Mouse (Mus musculus): ENCODE results near the gene Mcoln2. TPM values are rescaled to one million over a fixed set of nuclear protein-coding genes. Genes with fewer than 3 reads are reported as not detected.
"Not testable (repeated sequence)": the region's sequence is repeated elsewhere in the genome, so short reads cannot be mapped to it uniquely, and the experiment has no call there.

Gene Mcoln2
- total RNA-seq, 2 experiments from 2014 or later: 0.42 TPM; not detected in 1

DNA sequence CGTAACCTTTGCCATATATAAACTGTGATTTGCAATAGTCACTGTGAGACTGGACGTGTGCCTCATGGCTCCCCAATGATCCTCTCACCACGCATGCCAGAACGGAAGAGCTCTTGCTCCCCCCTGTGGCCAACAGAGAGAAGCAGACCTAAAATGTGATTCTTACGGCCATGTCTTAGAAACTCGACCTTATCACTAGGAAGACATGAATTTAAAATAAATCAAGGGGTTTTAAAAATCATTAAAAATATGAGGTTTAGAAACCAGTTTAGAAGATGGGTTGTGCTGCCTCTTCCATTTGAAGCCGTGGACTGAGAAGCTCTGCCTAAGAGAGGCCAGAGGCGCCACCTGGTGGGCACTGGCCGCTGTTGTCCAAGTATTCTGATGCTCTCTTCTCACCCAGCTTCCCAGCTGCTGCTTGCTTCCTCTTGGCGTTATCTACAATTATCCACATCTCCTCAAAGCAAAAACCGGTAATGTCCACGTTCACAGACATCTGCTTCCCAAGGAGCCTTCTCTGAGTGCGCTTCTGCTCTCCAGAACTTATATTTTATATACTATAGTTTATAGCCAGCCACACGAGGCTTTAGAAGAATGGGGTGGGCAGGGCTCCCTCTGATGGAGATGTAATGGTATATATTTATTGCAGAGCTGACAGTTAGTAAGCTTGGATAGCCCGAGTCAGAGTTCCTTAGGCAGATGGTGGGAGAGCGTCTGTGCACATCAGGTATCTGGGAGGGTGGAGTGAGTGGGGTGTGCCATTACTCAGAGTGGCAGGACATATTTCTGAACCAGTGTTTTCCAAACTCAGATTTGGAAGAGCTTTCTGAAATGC lies 28.3 kb downstream of the Mcoln2 start:
- DNase-seq (ENCODE audit: low spot score): peak; percentile 8
- intact Hi-C loops (cut with DNase I): loop anchor here (1.0 to 10.0 kb wide), 3 partner anchors 73 to 237 kb away; partner anchors contain the start of gene Wdr63

DNA sequence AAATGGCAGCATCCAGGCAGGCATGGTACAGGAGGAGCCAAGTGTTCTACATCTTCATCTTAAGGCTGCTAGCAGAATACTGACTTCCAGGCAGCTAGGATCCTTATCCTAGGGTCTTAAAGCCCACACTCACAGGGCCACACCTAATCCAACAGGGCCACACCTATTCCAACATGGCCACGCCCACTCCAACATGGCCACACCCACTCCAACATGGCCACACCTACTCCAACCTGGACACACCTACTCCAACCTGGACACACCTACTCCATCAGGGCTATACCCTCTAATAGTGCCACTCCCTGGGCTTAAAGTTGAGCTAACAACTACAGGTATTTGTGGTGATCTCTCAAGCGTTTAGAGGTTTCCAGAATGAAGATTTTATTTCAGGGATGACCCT lies 30.7 kb downstream of the Mcoln2 start:
- intact Hi-C loops (cut with DNase I): loop anchor here (10.0 kb wide), 1 partner anchor 734 kb away; no protein-coding TSS in a partner anchor
- DNase-seq (ENCODE audit: low spot score): no peak

DNA sequence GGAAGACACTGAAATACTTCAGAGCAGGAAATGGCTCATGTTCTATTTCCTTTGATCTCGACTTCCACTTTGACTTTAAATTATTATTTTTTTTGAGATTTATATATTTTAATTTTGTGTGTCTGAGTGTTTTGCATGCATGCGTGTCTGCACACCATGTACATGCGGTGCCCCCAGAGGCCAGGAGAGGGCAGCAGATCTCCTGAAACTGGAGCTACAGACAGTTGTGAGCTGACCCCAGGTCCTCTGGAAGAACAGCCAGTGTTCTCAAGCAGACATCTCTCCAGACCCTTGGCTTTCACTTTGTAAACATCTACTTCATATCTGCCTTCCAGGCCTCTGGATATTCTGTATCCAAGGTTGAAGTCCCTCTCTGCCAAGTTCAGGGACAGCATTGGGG lies 31.4 kb downstream of the Mcoln2 start:
- DNase-seq (ENCODE audit: low spot score): no peak
- intact Hi-C loops (cut with DNase I): loop anchor here (10.0 kb wide), 1 partner anchor 734 kb away; no protein-coding TSS in a partner anchor

DNA sequence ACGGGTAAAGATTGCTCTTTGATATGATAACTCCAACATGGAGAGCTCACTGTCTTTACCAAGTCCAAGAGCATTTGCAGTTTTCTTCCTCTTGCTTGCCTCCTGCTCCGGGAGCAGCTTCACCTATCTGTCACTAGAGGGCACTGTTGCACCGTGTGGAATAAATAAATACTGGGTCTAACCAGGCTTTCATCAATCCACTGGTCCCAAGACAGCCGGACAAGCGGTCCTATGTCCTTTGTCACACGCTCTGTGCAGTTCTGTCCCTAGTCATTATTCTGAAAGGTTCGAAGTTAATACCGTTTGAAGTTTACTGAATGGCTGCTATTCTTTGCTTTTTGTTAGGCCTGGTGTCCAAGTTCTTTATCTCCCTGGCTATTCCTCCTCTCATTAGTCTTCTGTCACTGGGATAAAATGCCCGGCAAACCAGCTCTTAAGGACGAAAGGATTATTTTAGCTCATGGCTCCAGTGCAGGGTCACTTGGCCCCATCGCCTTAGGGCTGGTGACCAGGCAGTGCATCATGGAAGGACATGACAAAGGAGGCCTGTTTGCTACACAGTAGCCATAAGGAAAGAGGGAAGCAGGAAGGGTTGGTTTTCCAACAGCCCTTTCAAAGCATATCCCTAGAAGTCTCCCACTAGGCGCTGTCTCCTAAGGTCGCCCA lies 35.5 kb downstream of the Mcoln2 start:
- peak; percentile 28 for DNase-seq (ENCODE audit: low spot score)
- intact Hi-C loops (cut with DNase I): loop anchor here (2.0 to 10.0 kb wide), 4 partner anchors 142 to 762 kb away; no protein-coding TSS in a partner anchor

DNA sequence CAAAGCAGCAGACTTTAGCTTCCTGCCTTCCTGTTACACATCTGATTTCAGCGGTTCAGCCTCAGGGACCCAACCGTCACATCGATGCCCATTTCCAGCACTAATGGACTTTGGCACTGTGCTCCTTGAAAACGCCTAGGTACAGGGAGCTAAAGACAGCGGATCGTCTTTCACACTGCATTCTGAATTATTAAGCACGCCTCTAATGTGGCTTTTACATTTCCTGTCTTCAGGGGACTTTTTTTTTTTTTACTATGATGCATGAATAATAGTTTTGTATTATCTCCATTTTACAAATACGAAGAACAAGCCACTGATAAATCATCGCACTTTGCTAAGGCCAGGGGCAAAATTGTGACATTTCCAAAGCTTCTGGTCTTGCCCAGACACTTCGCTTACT lies 36.4 kb downstream of the Mcoln2 start:
- intact Hi-C loops (cut with DNase I): loop anchor here (5.0 to 10.0 kb wide), 3 partner anchors 141 to 761 kb away; no protein-coding TSS in a partner anchor
- no peak for DNase-seq (ENCODE audit: low spot score)

DNA sequence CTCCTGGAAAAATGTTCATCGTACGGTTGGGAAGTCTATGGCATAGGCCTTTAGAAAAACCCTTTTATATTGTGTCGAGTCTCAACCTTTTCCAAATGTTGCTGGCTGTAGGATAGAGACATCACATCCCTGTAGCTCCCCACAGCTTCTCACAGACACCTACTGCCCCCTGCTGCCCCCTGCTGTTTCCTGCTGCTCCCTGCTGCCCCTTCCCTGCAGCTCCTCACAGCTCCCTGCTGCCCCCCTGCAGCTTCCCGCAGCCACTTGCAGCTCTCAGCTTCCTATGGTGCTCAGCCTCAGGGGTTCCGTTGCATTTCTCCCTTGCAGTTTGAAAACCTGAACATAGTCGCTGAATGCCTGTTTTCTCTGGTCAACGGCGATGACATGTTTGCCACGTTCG lies 40.3 kb downstream of the Mcoln2 start:
- no peak for DNase-seq (ENCODE audit: low spot score)
- intact Hi-C loops (cut with DNase I): loop anchor here (5.0 to 10.0 kb wide), 3 partner anchors 137 to 757 kb away; no protein-coding TSS in a partner anchor

DNA sequence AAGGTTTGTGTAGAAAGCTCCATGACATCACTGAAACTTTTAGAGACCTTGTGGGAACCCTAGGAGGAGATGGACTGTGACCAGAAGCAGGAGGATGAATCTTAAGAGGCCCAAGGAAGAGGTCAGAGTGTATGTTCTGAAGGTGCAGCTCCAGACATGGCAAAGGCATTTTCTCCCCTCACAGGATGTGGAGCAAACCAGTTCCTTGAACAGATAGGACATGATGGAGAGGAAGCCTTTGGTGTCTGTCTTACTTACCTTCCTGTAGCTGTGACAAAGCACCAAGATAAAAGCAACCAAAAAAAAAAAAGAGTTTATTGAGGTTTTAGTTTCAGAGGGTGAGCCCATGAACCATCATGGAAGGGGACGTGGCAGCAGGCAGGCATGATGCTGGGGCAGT lies 42.9 kb downstream of the Mcoln2 start:
- intact Hi-C loops (cut with DNase I): no loop called here
- no peak for DNase-seq (ENCODE audit: low spot score)

DNA sequence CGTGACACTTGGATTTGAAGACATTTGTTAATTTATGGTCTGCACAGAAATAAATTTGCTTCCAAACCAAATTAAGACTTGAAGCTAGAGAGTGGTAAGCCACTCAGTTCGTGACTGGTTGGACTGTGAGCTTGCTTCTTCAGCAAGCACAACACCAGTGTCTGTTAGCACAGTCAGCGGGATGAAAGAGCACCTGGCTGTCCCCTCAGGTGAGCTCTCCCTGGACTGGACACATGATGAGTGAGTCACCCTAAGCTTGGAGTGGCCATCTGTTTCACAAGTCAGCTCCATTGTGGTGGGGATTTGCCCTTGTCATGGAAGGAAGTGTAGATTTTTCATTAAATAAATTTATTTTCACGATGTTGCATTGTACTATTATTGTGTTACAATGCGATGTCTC lies 45.5 kb downstream of the Mcoln2 start:
- no peak for DNase-seq (ENCODE audit: low spot score)
- intact Hi-C loops (cut with DNase I): no loop called here

DNA sequence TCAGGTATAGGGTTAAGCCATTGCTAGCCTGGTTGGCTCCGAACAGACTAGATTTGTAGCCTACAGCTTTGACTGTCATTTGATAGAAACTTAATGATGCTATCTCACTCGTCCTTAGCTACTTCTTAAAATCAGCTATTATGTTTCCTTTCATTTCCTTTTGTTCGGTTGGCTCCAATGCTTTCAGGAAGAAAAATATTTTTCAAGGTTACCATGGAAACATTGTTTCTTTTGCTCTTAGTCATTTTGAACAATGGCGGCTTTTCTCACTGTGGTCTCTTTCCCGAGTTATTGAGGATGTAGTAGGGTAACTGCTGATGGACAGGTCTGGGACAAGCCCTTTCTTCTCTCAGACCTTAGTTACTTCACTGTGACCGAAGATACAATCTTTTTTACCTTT lies 46.7 kb downstream of the Mcoln2 start:
- DNase-seq (ENCODE audit: low spot score): no peak
- intact Hi-C loops (cut with DNase I): no loop called here

DNA sequence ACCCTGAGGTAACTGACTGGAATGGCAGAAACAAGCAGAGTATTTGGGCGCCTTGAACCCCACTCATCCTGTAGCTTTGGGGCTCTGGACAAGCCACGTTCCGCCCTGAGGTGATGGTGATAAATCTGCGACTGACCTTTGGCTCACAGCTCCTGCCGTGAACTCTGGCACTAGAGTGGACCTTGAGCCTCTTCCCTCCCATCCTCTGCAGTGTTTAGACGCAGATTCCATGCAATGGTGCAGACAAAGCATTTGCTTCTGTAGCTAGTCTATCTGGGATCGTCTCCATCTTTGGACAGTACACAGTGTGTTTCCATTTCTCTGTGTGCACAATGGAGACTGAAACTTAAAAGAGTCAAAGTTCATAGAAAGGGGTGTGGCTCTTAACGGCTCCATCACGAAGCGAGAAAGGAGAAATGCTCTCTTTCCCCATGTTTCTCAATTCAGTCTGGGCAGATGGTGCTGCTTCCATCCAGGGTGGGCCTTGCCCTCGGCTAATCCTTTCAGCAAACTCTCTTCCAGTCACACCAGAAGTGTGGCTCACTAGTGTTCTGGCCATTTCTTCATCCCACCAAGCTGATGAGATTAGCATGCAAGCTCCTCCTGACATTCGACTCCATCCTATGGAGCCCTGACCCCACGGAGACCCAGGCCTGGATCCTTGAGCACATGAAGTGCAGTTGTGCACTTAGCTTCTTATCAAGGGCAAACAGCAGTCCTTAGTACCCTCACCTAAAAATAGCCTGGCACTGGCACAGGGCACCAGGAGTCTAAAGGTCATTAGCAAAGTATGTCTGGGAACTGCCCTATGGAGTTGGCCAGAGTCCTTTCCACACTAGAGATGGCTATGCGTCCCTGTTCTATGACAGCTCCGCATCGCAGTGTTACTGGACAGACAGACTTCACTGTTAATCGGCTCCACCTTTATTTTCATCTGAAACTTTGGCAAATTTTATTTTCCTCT lies 47.4 kb downstream of the Mcoln2 start:
- intact Hi-C loops (cut with DNase I): no loop called here
- no peak for DNase-seq (ENCODE audit: low spot score)

DNA sequence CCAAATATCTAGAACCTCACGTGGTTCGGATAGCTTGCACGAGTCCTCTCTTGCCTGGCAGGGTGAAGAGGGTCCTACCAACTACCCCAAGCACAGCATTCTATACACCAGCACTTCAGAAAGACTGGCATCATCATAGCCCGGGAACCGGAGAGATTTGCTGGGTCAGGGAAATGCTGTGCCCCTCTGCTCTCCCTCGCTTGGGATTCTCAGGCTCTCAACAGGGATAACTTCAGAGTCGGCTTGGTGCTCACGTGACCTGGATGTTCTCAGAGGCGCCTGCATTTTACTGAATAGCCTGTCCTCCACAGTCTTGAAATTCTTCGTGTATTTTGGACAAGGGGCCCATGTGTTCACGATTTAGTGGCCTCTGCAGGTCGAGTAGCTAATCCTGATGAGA lies 48.2 kb downstream of the Mcoln2 start:
- intact Hi-C loops (cut with DNase I): no loop called here
- DNase-seq (ENCODE audit: low spot score): no peak

DNA sequence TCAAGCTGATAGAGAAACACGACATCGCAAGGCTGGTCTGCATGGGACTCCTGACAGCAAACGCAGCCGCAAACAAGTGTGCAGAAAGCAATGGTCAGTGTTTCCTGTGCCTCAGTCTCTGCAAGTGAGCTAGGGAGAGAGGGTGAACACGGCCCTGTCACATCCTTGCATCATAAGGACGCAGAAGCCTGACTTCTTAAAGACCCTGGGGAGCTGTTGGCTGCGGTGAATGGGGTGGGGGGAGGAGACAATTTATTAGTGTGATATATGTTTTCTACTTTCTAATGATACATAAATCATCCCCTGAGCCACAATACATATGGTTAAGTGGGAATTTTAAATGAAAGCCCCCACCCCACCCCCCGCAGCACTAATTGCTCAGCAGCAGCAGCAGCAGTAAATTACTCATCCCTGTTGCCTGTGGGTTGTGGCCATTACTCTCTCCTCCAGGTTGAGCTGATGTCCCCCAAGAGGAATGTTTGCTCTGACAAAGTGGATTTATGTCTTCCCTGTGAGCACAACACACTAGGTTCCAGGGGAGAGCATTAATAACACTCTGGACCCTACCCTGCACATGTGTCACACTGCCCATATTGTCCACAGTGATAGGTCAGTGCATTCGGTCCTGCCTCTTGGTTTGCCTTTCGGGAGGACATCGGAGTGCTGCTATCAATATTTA lies 49.3 kb downstream of the Mcoln2 start:
- DNase-seq (ENCODE audit: low spot score): no peak
- intact Hi-C loops (cut with DNase I): no loop called here

DNA sequence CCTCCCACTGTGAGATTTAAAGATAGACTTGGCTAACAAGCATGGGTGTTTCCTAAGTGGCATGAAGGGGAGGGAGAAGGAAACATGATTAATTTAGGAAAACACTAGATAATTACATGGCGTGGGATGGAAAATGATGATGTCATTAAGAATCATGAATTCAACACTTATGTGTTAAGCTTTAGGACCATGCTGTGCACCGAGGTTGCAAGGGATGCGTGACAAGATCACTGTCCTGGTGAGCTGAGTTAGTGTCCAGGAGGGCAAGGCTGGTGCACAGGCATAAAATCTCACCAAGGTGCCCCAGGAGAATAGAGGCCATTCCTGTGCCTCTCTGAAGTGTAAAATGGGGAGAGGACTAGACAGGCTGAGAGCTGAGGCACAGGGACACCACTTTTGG lies 49.9 kb downstream of the Mcoln2 start:
- no peak for DNase-seq (ENCODE audit: low spot score)

DNA sequence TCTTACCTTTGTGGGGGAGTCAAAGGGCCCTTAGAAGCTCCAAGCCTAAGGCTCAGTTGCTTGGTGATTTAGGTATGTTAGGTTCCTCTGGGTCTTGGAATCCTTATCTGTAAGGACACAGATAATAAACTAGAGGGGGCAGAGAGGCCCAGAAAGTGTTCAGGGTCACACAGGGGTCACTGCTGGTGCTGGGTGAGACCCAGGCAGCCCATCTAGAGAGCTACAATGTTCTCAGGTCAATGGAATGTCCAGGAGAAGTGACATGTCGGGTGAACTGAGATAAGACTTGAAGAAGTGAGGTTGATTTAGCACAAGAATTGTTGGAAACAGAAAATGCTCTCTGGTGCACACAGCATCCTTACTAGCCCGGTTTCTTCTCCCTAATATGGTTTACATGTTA lies 54.7 kb downstream of the Mcoln2 start:
- no peak for DNase-seq (ENCODE audit: low spot score)
- intact Hi-C loops (cut with DNase I): no loop called here

More for the DNA sequence above, 49.9 kb downstream of the Mcoln2 start:
- intact Hi-C loops (cut with DNase I): no loop called here

DNA sequence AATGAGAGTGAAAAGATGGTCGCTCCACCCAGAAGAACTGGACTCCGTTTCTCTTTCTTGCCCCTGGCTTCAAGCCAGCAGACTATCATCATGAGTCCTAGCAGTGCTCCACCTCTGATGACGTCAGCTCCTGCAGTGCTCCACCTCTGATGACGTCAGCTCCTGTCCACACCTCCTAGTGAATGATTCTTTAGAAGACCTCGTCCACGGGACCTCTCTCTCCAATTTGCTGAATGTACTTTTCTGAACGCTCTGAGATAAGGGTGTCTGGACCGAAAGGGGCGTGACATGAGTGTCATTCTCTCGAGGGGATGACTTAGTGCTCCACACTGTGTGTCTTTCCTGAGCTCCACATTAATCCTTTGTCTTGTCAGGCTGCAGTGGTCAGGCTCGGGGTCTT lies 55.7 kb downstream of the Mcoln2 start:
- no peak for DNase-seq (ENCODE audit: low spot score)
- intact Hi-C loops (cut with DNase I): no loop called here

DNA sequence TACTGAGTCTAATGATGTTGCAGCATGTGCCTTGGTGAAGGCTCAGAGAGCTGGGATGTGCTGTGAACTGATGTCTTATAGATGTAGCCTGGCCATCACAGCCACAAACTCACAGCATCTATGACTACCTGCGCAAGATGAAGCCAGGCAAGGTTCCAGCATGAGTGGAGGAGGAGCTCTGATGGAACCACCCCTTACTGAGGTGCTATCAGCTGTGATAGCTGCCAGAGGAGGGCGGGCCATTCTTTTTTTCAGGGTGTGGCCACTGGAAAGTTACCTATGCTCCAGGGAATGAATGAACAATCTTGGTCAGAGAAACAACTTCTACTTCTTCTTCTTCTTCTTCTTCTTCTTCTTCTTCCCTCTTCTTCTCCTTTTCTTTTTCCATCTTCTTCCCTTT lies 57.0 kb downstream of the Mcoln2 start:
- DNase-seq (ENCODE audit: low spot score): no peak
- intact Hi-C loops (cut with DNase I): no loop called here

DNA sequence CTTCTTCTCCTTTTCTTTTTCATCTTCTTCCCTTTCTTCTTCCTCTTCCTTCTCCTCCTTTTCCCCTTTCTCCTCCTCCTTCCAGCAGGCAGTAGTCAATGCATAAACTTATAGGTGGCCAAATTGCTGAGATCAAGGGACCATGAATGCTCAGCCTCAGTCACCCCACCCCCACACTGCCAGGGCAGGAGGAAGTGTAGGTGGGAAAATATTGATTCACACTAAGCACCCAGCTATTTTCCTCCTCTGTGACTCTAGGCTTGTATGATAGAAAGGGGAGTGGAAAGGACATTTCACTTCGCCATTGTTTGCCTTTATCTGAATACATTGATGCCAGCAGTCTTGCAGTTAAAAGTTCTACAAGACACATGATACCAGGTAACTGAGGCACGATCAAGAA lies 57.8 kb downstream of the Mcoln2 start:
- intact Hi-C loops (cut with DNase I): no loop called here
- no peak for DNase-seq (ENCODE audit: low spot score)

DNA sequence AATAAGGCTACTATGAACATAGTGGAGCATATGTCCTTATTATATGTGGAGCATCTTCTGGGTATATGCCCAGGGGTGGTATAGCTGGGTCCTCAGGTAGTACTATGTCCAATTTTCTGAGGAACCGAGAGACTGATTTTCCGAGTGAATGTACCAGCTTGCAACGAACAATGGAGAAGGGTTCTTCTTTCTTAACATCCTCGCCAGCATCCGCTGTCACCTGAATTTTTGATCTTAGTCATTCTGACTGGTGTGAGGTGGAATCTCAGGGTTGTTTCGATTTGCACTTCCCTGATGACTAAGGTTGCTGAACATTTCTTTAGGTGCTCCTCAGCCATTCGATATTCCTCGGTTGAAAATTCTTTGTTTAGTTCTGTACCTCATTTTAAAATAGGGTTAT lies 60.1 kb downstream of the Mcoln2 start:
- intact Hi-C loops (cut with DNase I); DNase-seq (ENCODE audit: low spot score): not testable (repeated sequence)

DNA sequence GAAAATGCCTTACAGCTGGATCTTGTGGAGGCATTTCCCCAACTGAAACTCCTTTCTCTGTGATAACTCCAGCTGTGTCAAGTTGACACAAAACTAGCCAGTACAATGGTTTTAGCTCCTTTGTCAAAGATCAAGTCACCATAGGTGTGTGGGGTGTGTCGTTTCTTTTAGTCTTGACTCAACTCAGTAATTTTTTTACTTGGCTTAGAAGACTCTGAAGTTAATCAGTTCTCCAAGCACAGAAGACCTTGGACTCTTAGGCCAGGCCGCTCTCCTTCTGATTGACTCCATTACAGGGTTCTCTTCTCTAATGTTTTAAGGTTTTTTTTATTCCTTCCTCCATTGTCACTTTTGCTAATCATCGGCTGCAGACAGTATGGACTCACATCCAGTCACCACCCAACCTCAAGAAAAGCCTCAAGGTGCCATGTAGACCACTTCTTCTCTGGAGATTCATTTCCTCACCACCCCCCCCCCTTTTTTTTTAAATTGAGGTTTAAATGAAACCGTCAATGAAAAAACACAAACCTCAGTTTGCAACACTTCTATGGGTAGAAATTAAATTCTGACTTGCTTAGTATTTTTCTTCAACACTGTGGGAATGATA lies 61.6 kb downstream of the Mcoln2 start:
- intact Hi-C loops (cut with DNase I): no loop called here
- DNase-seq (ENCODE audit: low spot score): no peak
